Mouse (Mus musculus): ENCODE measurements around the gene Ndufa5. TPM values are rescaled to one million over a fixed set of nuclear protein-coding genes. Genes with fewer than 3 reads are reported as not detected.

The Ndufa5 gene
- polyA plus RNA-seq, 1 experiment from 2014 or later = 302 TPM

DNA sequence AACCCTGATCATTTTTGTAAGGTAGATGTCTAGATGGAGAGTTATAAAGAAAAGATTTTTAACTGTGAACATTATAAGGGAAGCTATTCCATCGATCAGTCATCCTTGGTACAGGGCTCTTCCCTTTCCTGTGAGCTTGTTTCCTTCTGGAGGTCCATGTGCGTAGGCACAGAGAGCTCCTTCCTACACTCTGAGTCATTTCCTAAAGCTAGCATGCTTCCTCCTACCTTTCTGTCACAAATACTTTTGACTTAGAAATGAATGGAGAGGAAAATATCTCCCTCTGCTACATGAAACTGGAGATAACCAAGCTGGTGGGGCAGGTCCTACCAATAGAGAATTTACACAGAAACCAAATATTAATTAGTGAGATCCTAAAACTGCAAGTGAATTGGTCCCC is 22.0 kb upstream of the Ndufa5 start:
- Histone ChIP-seq H3K4me1 (no peaks in the 10 kb centered on the region), H3K27me3 (no peaks in the 10 kb centered on the region), H3K36me3 (replicated peaks) (no peaks in the 10 kb centered on the region), H3K27ac (no peak overlapping the region), H3K9me3 (no peaks in the 10 kb centered on the region), H3K4me2 (no peak overlapping the region), H3K4me3 (replicated peaks) (no peak overlapping the region), H3K9ac (no peak overlapping the region)
- 87% methylated on average over 2 of the region's 2 CpGs for WGBS
- ATAC-seq (ENCODE audit: low FRiP score) = no peak

DNA sequence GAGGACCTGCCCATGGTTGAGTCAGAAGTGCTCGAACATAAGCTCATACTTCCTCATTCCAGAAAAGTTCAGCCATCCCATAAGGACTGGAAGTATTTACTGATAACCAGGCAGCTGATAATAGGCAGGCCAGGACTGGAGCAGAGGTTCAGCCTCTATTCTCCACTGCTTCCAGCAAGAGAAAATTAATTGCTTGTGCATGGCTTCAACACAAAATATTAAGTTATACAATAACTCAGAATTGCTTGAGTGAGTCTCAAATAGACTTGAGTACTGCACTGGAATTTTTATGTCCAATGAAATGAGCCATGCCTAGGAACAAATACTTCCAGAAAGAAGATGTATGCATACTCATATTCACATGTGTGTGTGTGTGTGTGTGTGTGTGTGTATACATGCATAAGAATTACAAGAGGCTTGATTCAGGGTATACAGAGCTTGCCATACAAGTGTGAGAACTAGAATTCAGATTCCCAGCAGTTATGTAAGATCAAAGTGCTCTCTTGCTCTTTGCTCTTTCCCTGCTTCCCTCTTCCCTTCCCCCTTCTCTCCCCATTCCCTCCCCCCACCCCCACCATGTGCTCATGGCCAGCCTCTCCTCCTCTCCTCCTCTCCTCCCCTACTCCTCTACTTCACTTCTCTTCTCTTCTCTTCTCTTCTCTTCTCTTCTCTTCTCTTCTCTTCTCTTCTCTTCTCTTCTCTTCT is 19.1 kb upstream of the Ndufa5 start:
- H3K9me3 ChIP-seq = no peaks in the 10 kb centered on the region
- H3K4me3 ChIP-seq (replicated peaks) = no peak overlapping the region
- no peaks in the 10 kb centered on the region for H3K27me3 ChIP-seq
- no peaks in the 10 kb centered on the region for H3K36me3 ChIP-seq (replicated peaks)
- no peak overlapping the region for H3K9ac ChIP-seq
- H3K4me1 ChIP-seq = no peaks in the 10 kb centered on the region
- H3K4me2 ChIP-seq = no peak overlapping the region
- 85% methylated on average over 1 of the region's 1 CpGs for WGBS
- no peak overlapping the region for H3K27ac ChIP-seq
- no peak for ATAC-seq (ENCODE audit: low FRiP score)

DNA sequence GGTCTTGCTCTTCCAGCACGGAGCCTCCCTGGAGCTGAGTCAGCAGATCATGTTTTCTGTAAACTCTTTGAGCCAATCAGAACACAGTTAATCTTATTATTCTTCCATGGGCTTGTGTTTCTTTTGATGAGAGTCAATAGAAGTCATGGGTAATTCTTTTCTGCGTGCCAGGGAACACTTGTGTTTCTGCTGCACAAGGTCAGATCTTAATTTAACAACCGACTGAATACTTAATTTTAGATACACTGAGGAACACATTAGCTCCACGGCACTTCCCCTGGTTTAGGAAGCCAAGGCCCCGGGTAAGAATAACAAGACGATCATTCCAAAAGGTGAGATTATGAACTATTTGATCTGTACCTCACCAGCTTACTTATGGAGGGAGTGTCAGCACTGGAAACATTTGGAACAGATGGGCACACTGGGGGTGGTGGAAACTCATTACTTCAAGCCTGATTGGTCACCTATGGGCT is 15.3 kb upstream of the Ndufa5 start:
- H3K27me3 ChIP-seq = no peaks in the 10 kb centered on the region
- H3K4me1 ChIP-seq = no peaks in the 10 kb centered on the region
- H3K27ac ChIP-seq = no peak overlapping the region
- no peak for ATAC-seq (ENCODE audit: low FRiP score)
- WGBS = 70% methylated on average over 6 of the region's 6 CpGs
- no peak overlapping the region for H3K9ac ChIP-seq
- H3K4me2 ChIP-seq = no peak overlapping the region
- no peak overlapping the region for H3K4me3 ChIP-seq (replicated peaks)
- no peaks in the 10 kb centered on the region for H3K36me3 ChIP-seq (replicated peaks)
- no peaks in the 10 kb centered on the region for H3K9me3 ChIP-seq

DNA sequence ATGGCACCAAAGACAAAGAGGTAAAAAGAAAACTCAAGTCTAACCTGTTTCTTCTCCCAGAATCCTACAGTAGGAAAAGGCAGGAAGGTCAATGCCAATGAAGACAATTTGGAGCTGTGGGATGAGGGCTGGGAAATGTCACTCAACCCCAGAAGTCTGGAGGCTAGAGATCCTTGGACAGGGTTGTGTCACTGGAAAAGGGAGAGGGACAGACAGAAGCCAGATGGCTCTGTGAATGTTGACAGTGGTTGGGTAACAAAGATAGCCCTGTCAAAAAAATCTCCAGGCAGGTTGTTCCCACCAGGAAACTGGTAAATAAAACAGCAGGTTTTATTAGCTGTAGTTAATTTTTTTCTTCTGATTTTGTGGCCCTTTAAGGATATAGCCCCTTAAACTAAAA is 14.6 kb upstream of the Ndufa5 start:
- Histone ChIP-seq H3K9ac (no peak overlapping the region), H3K36me3 (replicated peaks) (no peaks in the 10 kb centered on the region), H3K27me3 (no peaks in the 10 kb centered on the region)

DNA sequence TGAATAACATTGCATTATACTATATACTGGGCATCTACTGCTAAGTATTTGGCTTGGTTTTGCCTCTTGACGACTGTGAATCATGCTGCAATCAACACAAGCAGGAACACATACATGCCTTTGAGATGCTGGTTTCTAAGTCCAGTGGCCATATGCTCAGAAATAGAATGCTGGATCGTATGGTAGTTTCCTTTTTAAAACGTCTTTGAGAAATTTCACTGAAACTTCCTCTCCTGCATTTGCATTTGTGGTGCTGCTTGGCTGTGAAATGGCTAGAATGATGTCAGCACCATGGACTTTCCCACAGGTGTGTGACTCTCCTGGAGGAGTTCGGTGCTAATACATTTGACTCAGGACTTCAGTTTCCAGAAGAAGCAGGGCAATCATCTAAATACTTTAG is 12.3 kb upstream of the Ndufa5 start:
- WGBS = 77% methylated on average over 4 of the region's 4 CpGs
- no peak overlapping the region for H3K27ac ChIP-seq
- no peak overlapping the region for H3K4me3 ChIP-seq (replicated peaks)
- H3K27me3 ChIP-seq = no peaks in the 10 kb centered on the region
- ATAC-seq (ENCODE audit: low FRiP score) = no peak
- no peaks in the 10 kb centered on the region for H3K36me3 ChIP-seq (replicated peaks)
- H3K4me2 ChIP-seq = no peak overlapping the region
- no peaks in the 10 kb centered on the region for H3K9me3 ChIP-seq
- H3K9ac ChIP-seq = no peak overlapping the region
- H3K4me1 ChIP-seq = no peaks in the 10 kb centered on the region

More for the DNA sequence above, 14.6 kb upstream of the Ndufa5 start:
- Histone ChIP-seq H3K4me2 (no peak overlapping the region), H3K27ac (no peak overlapping the region), H3K9me3 (no peaks in the 10 kb centered on the region), H3K4me1 (no peaks in the 10 kb centered on the region), H3K4me3 (replicated peaks) (no peak overlapping the region)
- no peak for ATAC-seq (ENCODE audit: low FRiP score)

DNA sequence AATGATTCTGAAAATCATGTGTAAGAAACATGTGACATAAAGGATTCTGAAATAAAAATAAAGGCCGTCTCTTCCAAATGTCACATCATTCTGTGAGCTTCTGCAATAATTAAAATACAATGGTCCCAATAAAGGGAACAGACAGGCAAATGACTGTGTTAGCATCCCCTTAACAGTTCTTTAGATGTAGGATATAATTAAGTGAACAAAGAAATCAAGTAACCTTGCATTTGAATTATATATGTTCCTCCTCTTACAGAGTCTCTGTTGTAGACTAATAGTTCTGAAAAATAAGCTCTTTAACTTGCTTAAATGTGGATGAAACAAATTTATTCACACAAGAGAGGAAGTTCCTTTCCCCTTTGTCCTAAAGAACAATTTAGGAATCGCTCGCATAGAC is 10.6 kb upstream of the Ndufa5 start:
- no peaks in the 10 kb centered on the region for H3K36me3 ChIP-seq (replicated peaks)
- no peak for ATAC-seq (ENCODE audit: low FRiP score)
- no peaks in the 10 kb centered on the region for H3K9me3 ChIP-seq
- no peaks in the 10 kb centered on the region for H3K4me1 ChIP-seq
- H3K9ac ChIP-seq = no peak overlapping the region
- whole genome bisulfite sequencing = 85% methylated on average over 3 of the region's 3 CpGs
- H3K4me3 ChIP-seq (replicated peaks) = no peak overlapping the region
- no peak overlapping the region for H3K4me2 ChIP-seq
- no peaks in the 10 kb centered on the region for H3K27me3 ChIP-seq
- H3K27ac ChIP-seq = no peak overlapping the region

DNA sequence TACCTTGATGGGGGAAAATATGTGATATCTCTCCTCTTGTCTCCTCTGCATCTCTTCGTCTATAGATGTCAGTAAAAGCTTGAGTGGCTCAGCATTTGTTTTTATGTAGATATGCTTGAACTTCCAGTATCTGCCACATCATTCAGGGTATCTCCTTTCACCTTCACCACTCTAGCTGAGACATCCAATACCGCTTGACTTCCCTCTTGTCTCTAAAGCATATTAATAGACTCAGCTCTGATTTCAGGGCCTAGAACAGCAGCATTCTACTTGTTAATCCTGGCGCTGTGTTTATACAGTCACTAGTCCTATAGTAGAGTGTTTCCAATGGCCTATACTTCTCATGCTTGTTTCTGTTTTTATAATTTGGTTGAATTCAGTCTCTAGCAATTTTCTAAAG is 5.0 kb upstream of the Ndufa5 start:
- Histone ChIP-seq H3K36me3 (replicated peaks) (no peaks in the 10 kb centered on the region), H3K4me3 (replicated peaks) (no peak overlapping the region), H3K4me1 (peaks cover 9% of the 10 kb centered on the region; the same call in 1 of the 2 replicates), H3K9me3 (no peaks in the 10 kb centered on the region), H3K27me3 (no peaks in the 10 kb centered on the region), H3K9ac (no peak overlapping the region), H3K27ac (no peak overlapping the region), H3K4me2 (no peak overlapping the region)
- WGBS = 86% methylated on average over 3 of the region's 3 CpGs
- no peak for ATAC-seq (ENCODE audit: low FRiP score)

DNA sequence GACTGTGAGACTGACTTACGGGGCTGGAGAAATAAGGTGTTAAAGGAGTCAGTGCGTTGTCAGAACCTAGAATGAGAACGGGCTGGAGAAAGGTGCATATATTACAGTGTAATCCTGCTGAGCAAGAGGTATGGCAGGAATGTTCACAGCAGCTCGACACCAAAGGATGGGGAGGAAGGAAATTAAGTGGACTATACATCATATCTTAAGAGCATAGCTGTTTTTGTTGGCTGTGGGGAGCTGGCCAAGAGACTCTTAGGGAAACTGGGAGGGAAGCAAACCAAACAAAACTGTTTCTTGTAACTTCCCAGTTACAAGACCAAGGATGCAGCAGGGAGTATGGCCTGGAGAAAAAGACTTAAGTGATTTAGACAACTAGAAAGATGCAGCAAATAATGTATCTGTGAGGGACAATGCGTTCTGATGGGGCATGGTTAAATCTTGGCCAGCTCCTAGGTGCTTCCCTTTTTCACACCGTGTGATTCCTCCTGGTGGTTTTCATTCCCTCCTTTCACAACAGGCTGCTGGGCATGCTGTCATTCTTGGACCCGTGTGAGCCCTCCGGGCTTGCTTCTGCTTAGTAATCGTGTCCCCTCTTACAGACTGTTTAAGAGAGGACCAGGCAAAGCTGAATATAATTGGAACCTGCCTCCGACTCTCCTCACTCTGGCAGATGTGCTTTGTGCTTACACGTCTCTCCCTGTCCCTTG is 3.1 kb upstream of the Ndufa5 start:
- WGBS = 58% methylated on average over 11 of the region's 11 CpGs
- Histone ChIP-seq H3K36me3 (replicated peaks) (no peaks in the 10 kb centered on the region), H3K4me3 (replicated peaks) (no peak overlapping the region), H3K9me3 (no peaks in the 10 kb centered on the region), H3K9ac (no peak overlapping the region), H3K27ac (no peak overlapping the region), H3K27me3 (no peaks in the 10 kb centered on the region), H3K4me1 (peaks cover 18% of the 10 kb centered on the region), H3K4me2 (peak overlapping the region; percentile 26)
- ATAC-seq (ENCODE audit: low FRiP score) = no peak

DNA sequence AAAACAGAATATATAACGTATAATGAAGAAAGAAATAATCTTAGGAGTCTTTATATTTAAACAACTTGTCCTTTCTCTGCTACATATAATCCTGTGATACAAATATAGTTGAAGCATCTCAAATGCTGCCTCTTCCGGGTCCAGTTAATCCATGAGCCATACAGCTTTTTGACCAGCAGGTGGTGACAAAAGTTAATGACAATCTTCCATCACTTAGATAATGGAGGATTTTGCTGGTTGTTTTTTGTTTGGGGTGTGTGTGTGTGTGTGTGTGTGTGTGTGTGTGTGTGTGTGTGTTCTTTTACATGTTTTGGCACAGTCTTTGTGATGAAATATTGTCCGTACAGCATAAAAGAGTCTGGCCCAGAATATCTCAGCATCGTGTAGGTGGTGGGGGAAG is 2.4 kb upstream of the Ndufa5 start:
- ATAC-seq (ENCODE audit: low FRiP score) = no peak
- no peaks in the 10 kb centered on the region for H3K9me3 ChIP-seq
- no peaks in the 10 kb centered on the region for H3K27me3 ChIP-seq
- 34% methylated on average over 4 of the region's 4 CpGs for WGBS
- H3K4me3 ChIP-seq (replicated peaks) = no peak overlapping the region
- H3K36me3 ChIP-seq (replicated peaks) = no peaks in the 10 kb centered on the region
- H3K4me1 ChIP-seq = peaks cover 21% of the 10 kb centered on the region
- no peak overlapping the region for H3K9ac ChIP-seq
- H3K4me2 ChIP-seq = peak overlapping the region; percentile 26
- H3K27ac ChIP-seq = no peak overlapping the region

DNA sequence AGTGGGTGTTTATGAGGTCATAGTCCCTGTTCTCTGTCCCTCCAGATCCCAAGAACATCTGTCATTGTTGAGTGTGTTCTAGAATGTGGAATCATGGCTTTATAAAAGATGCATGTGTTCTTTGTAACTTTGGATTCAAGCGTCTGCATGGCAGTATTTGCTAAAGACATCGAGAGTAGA is 141 bp upstream of the Ndufa5 start, which contains the start of gene Asb15:
TSS of gene Asb15 (plus strand) at position 81 of the 180 bp plus-strand sequence.
- Histone ChIP-seq H3K27ac (peak within 1 kb of the TSS; percentile 9; the same call in 1 of the 2 replicates), H3K4me1 (peaks cover 21% of the 10 kb centered on the region), H3K4me3 (replicated peaks) (peak within 1 kb of the TSS; percentile 78), H3K36me3 (replicated peaks) (no peaks in the 10 kb centered on the region; the same call in 1 of the 2 replicates), H3K27me3 (no peaks in the 10 kb centered on the region), H3K4me2 (peak within 1 kb of the TSS; percentile 59), H3K9me3 (no peaks in the 10 kb centered on the region), H3K9ac (peak within 1 kb of the TSS; percentile 70)
- ATAC-seq (ENCODE audit: low FRiP score) = no peak; the same call in 1 of the 2 replicates
- WGBS = 52% methylated on average over 2 of the region's 2 CpGs

DNA sequence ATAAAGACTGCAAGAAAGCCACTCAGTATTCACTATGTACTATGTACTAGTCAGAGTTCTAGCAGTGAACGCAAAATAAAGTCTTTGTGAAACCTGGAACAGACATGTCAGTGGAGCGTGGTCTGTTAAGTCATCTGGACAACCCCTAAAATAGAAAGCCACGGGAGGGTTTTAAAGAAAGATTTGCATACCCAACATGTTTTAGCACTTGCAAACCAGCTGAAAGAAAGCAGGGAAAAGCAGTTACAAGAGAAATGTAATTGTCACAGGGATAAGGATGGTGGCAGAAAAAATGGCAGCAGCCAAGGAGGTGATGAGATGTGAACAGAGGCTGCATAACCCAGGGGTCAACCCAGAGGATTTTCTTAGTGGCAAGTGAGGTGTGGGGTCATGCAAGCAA is 2.1 kb downstream of the Ndufa5 start:
- Histone ChIP-seq H3K36me3 (replicated peaks) (peaks cover 16% of the 10 kb centered on the region), H3K9ac (no peak overlapping the region), H3K4me2 (no peak overlapping the region), H3K4me1 (peaks cover 21% of the 10 kb centered on the region), H3K27me3 (no peaks in the 10 kb centered on the region), H3K4me3 (replicated peaks) (no peak overlapping the region), H3K27ac (no peak overlapping the region), H3K9me3 (no peaks in the 10 kb centered on the region)
- ATAC-seq (ENCODE audit: low FRiP score) = no peak
- 94% methylated on average over 3 of the region's 3 CpGs for WGBS

DNA sequence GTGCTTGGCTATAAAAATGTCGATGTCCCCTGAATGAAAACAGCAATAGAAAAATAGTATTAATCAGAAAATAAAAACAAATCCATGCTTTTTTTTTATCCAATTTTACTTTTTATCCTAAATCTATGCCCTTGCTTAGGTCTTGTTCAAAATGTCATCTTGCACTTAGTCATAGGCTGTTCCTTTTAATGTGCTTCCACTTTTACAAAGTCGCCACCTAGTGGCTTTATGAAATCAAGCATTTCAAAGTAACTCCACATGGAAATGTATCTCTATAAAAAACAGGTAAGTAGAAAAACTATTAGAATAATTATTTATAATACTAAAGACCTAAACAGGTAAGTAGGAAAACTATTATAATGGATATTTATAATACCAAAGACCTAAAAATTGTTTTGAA is 11.6 kb downstream of the Ndufa5 start:
- peak; percentile 68; the same call in 1 of the 2 replicates for ATAC-seq (ENCODE audit: low FRiP score)
- 45% methylated on average over 2 of the region's 2 CpGs for WGBS
- peaks cover 16% of the 10 kb centered on the region for H3K36me3 ChIP-seq (replicated peaks)
- no peaks in the 10 kb centered on the region for H3K27me3 ChIP-seq
- no peak overlapping the region for H3K9ac ChIP-seq
- no peak overlapping the region for H3K4me3 ChIP-seq (replicated peaks)
- no peaks in the 10 kb centered on the region for H3K9me3 ChIP-seq
- peaks cover 8% of the 10 kb centered on the region for H3K4me1 ChIP-seq
- H3K4me2 ChIP-seq = no peak overlapping the region
- H3K27ac ChIP-seq = no peak overlapping the region
